Mouse (Mus musculus) cerebellum, adult 2 months (tissue): Measurements from ENCODE around the gene Tnrc6a.

ENCODE experiments used
- CTCF ChIP-seq: fragments of 200-500 bp; IDR thresholded peaks from 2 replicates; pipeline ENCODE4 v1.5.1; 2011; ENCODE audit warnings: low read depth, mild to moderate bottlenecking, control low read depth, low read length, moderate library complexity, borderline replicate concordance; ENCODE audit not compliant: insufficient read depth
- POLR2A ChIP-seq: fragments of 200-500 bp; IDR thresholded peaks from 2 replicates; pipeline ENCODE4 v1.6.1; 2011; ENCODE audit warnings: low read length, control low read depth, borderline replicate concordance; ENCODE audit not compliant: insufficient read depth

GRCm38 (mm10) chr7:123242241-123242640 lies 118.6 kb downstream of the Tnrc6a start:
- no peak for TF ChIP-seq CTCF
- TF ChIP-seq POLR2A, result no peak
